Mouse (Mus musculus) midbrain, embryonic 11.5 days (tissue): ENCODE measurements at regions not wholly inside any gene's neighbourhood (a gene's known extent, or its start where the extent isn't known, plus 50 kb on each side); places are given as distances from the start of the nearest gene placed in this dataset.

Experiments used
- ATAC-seq: fragments of 200-750 bp; cut with Nextera tagmentation; 2 replicates; pipeline ENCODE4 v1.8.0; 2017; ENCODE audit warnings: moderate TSS enrichment, moderate library complexity; ENCODE audit not compliant: low FRiP score
- DNase-seq: peaks from one replicate; pipeline ENCODE4 v3.0.0; 2015; ENCODE audit warnings: low spot score; ENCODE audit errors: missing footprints
- H3K27ac ChIP-seq: fragments of 300-500 bp; sonication (generic); 2 replicates; pipeline ENCODE4 v1.5.1; 2014; ENCODE audit warnings: low read depth, low read length
- H3K27me3 ChIP-seq: fragments of 300-500 bp; sonication (generic); 2 replicates; pipeline ENCODE4 v1.6.1; 2014; ENCODE audit warnings: mild to moderate bottlenecking, low read length, moderate library complexity, mixed read lengths; ENCODE audit not compliant: control insufficient read depth, insufficient read depth
- H3K36me3 ChIP-seq: fragments of 300-500 bp; sonication (generic); 2 replicates; pipeline ENCODE4 v1.6.1; 2014; ENCODE audit warnings: mild to moderate bottlenecking, low read length, moderate library complexity, mixed read lengths; ENCODE audit not compliant: control insufficient read depth, insufficient read depth
- H3K4me1 ChIP-seq: fragments of 300-500 bp; sonication (generic); 2 replicates; pipeline ENCODE4 v1.6.1; 2014; ENCODE audit warnings: low read length; ENCODE audit not compliant: control insufficient read depth, insufficient read depth
- H3K4me2 ChIP-seq: fragments of 300-500 bp; sonication (generic); 2 replicates; pipeline ENCODE4 v1.6.1; 2014; ENCODE audit warnings: mild to moderate bottlenecking, moderate library complexity
- H3K4me3 ChIP-seq: fragments of 300-500 bp; sonication (generic); 2 replicates; pipeline ENCODE4 v1.5.1; 2014; ENCODE audit warnings: low read depth, low read length
- H3K9ac ChIP-seq: fragments of 300-500 bp; sonication (generic); 2 replicates; pipeline ENCODE4 v1.6.1; 2014; ENCODE audit warnings: low read length
- H3K9me3 ChIP-seq: fragments of 300-500 bp; sonication (generic); 2 replicates; pipeline ENCODE4 v1.6.1; 2016; ENCODE audit warnings: low read length; ENCODE audit not compliant: control insufficient read depth
- WGBS: fragments of 180-500 bp; shearing (Covaris S2); extraction: QIAGEN DNeasy Blood & Tissue Kit; methylation state at CpG from one replicate; pipeline ENCODE4 v1.1.7; 2014; 5-methylcytosine and 5-hydroxymethylcytosine counted together

DNA sequence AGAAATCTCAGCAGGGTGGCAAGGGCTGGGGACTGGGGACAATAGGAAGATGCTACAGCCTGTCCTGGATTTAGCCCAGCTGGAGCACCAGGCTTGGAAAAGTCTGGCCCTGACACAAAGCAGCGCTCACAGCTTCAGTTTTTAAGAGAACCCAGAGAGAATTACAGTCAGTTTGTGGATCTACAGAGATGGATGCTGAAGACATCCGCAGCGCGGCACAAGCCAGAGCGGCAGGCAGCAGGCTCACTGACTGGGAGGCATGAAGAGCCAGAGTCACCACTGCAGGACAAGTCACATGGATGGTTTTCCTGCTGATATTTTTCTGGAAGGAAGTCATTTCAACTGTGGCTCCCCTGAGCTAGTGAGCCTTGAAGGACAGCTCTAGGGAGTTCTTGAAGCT is 189.0 kb upstream of the Ctbp2 start:
- peak; percentile 81 for DNase-seq
- Histone ChIP-seq H3K9me3 (no peaks in the 10 kb centered on the region), H3K4me3 (no peak overlapping the region), H3K4me1 (peaks cover 4% of the 10 kb centered on the region; the same call in 1 of the 2 replicates), H3K27me3 (no peaks in the 10 kb centered on the region), H3K36me3 (no peaks in the 10 kb centered on the region), H3K4me2 (no peak overlapping the region), H3K27ac (no peak overlapping the region), H3K9ac (no peak overlapping the region)
- no peak for ATAC-seq
- WGBS: 23% methylated on average over 5 of the region's 5 CpGs

DNA sequence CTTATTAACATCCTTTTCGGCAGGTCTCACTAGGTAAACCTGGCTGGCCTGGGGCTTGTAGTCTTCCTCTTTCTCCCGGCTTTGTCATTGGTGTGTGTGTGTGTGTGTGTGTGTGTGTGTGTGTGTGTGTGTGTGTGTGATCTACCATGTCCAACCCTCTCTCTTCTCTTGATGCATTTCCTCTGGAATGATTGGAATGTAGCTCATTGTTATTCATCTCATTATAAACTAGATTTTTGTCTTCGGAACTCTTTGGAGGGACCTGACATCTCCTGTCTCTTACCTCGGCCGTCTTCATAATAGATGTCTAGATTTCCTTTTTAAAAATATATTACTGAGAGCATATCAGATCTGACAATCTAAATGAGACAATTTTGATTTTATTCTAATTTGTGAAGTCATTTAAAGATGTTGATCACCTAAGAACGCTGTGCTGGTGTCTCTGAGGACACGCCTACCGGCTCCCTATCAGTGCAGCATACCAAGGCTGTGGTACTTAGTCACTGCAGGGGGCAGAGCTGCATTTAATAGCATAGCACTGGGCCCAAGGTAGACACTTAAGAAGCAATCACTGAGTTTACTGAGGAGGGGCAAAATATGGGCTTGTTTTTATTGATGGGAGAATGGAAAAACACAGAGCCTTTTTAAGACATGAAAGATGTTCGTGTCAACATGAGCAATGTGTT is 187.1 kb upstream of the Ctbp2 start:
- Histone ChIP-seq H3K36me3 (no peaks in the 10 kb centered on the region), H3K4me2 (no peak overlapping the region), H3K9ac (no peak overlapping the region), H3K9me3 (no peaks in the 10 kb centered on the region), H3K27me3 (no peaks in the 10 kb centered on the region), H3K27ac (no peak overlapping the region), H3K4me3 (no peak overlapping the region), H3K4me1 (peaks cover 4% of the 10 kb centered on the region; the same call in 1 of the 2 replicates)
- no peak for DNase-seq
- no peak for ATAC-seq
- WGBS: 35% methylated on average over 9 of the region's 9 CpGs

DNA sequence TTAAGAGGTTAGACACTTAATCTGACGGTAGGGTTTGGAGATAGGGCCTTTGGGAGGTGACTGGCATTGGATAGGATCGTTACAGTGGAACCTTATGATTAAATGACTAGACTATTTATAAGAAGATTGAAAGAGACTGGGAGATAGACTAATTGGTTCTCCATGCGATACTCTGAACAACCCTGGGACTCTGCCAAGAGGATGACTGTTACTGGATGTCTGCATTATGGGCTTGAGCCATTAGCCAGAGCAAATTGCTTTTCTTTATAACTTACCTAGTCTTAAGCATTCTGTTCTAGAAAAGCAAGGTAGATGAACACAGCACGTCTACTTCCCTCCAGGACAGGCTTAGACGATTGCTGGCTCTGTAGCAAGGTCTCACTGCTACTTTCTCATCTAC is 180.3 kb upstream of the Ctbp2 start:
- H3K4me1 ChIP-seq: no peaks in the 10 kb centered on the region
- DNase-seq: no peak
- H3K9ac ChIP-seq: no peak overlapping the region
- H3K4me3 ChIP-seq: no peak overlapping the region
- no peak overlapping the region for H3K4me2 ChIP-seq
- no peaks in the 10 kb centered on the region for H3K36me3 ChIP-seq
- no peaks in the 10 kb centered on the region for H3K9me3 ChIP-seq
- ATAC-seq: no peak
- no peaks in the 10 kb centered on the region for H3K27me3 ChIP-seq
- 83% methylated on average over 5 of the region's 5 CpGs for WGBS
- H3K27ac ChIP-seq: no peak overlapping the region

DNA sequence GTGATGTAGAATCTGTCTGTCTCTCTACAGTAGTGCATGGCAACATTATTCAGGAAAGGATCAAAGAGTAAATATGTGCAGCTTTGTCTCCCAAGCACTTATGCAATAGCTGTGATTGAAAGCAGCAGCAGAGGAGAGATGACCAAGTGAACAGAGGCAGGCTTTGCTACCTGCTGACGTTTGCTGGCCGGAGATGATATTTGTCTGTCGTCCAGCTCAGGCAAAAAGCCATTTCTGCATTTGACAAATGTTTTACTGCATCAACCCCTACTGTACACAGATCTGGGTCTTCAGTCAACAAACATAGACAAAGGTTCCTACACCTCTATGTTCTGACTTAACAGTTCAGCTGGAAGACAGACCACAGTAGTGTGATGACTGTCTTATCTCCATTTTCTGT is 166.3 kb upstream of the Ctbp2 start:
- H3K4me3 ChIP-seq: no peak overlapping the region
- ATAC-seq: no peak
- DNase-seq: no peak
- H3K27ac ChIP-seq: no peak overlapping the region
- 93% methylated on average over 3 of the region's 3 CpGs for WGBS
- H3K9me3 ChIP-seq: no peaks in the 10 kb centered on the region
- no peaks in the 10 kb centered on the region for H3K4me1 ChIP-seq
- no peaks in the 10 kb centered on the region for H3K27me3 ChIP-seq
- no peaks in the 10 kb centered on the region for H3K36me3 ChIP-seq
- H3K9ac ChIP-seq: no peak overlapping the region
- H3K4me2 ChIP-seq: no peak overlapping the region

DNA sequence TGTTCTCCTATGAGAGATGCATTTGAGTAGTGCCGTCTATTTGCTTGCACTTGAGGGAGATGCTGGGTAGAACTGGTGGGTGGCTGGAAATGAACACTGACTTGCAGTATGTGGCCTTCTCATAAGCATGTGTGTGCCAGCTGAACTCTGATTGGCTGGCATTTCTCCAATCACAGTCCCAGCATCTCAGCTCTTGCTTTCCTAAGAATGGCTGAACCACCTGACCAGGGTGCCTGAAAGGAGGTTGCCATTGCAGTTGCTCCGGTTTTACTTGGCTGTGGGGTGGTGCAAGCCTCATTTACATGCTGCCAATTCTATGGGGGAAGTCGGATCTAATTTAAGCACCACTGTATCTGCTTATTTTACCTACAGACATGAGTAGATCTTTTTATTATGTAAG is 164.1 kb upstream of the Ctbp2 start:
- H3K4me3 ChIP-seq: no peak overlapping the region
- H3K36me3 ChIP-seq: no peaks in the 10 kb centered on the region
- H3K4me1 ChIP-seq: no peaks in the 10 kb centered on the region
- WGBS: 73% methylated on average over 3 of the region's 3 CpGs
- no peak for ATAC-seq
- no peaks in the 10 kb centered on the region for H3K9me3 ChIP-seq
- H3K27me3 ChIP-seq: no peaks in the 10 kb centered on the region
- H3K27ac ChIP-seq: no peak overlapping the region
- no peak overlapping the region for H3K4me2 ChIP-seq
- DNase-seq: no peak
- no peak overlapping the region for H3K9ac ChIP-seq

DNA sequence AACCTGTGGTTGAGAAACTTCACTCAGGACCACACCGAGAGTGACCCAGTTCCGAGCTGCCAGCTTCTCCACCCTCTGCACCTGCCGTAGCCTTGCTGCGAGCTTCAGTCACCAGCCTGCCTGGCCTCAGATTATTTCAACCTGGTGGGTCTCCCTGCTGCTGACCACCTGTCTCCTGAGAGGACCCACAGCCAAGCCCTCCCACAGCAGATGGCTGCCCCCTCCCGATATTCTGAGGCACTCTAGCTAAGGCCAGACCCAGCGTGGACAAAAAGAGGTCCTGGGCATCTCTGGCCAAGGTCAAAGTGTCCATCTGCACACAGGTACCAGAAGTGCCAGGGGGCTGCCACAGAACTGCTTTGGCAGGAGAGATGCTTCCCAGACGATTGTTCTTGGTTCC is 162.7 kb upstream of the Ctbp2 start:
- Histone ChIP-seq H3K4me2 (no peak overlapping the region), H3K27me3 (no peaks in the 10 kb centered on the region), H3K9me3 (no peaks in the 10 kb centered on the region), H3K27ac (no peak overlapping the region), H3K36me3 (no peaks in the 10 kb centered on the region), H3K4me3 (no peak overlapping the region), H3K9ac (no peak overlapping the region), H3K4me1 (no peaks in the 10 kb centered on the region)
- no peak for ATAC-seq
- DNase-seq: no peak
- 91% methylated on average over 7 of the region's 7 CpGs for WGBS

DNA sequence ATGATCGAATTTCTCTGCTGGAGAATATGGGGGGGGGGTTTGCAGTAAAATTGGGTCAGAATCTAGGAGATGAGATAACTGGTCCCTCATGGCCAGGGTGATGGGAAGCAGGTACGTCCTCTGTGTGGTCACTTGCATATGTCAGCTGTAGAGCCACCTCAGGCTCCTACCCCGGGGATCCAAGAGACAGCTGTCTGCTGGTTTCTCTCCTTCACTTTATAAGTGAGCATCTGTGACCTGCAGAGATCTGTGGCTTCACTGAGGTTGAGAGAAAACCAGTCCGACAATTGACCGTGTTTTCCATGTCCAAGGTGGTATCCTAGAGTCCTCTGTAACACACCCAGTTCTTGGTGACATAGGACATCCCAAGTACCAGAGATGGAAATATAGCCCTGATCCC is 162.1 kb upstream of the Ctbp2 start:
- Histone ChIP-seq H3K9me3 (no peaks in the 10 kb centered on the region), H3K4me1 (no peaks in the 10 kb centered on the region), H3K4me3 (no peak overlapping the region), H3K27me3 (no peaks in the 10 kb centered on the region), H3K27ac (no peak overlapping the region), H3K4me2 (no peak overlapping the region), H3K9ac (no peak overlapping the region), H3K36me3 (no peaks in the 10 kb centered on the region)
- no peak for DNase-seq
- ATAC-seq: no peak
- WGBS: 90% methylated on average over 5 of the region's 5 CpGs

DNA sequence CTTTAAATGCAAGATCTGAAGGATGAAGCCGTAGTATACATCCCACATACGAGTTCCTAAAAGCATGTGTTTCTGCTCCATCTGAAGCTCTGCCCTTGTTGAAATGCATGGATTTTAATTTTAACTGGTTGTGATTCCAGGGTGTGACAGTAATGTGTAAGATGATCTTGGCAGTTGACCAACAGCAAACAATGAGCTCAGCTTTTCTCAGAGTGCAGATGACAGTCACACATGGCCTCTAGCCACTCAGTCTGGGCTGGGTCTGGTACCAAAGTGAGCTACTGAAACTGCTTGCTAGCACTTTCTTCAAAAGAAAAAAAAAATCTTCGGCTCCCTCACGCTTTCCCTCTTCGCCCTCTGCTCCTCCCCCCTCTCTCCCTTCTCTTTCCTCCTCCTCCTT is 138.0 kb upstream of the Ctbp2 start:
- H3K9me3 ChIP-seq: no peaks in the 10 kb centered on the region
- no peaks in the 10 kb centered on the region for H3K4me1 ChIP-seq
- ATAC-seq: no peak
- H3K4me2 ChIP-seq: no peak overlapping the region
- no peak for DNase-seq
- H3K9ac ChIP-seq: no peak overlapping the region
- no peaks in the 10 kb centered on the region for H3K27me3 ChIP-seq
- 78% methylated on average over 5 of the region's 5 CpGs for WGBS
- no peak overlapping the region for H3K27ac ChIP-seq
- no peak overlapping the region for H3K4me3 ChIP-seq
- no peaks in the 10 kb centered on the region for H3K36me3 ChIP-seq

DNA sequence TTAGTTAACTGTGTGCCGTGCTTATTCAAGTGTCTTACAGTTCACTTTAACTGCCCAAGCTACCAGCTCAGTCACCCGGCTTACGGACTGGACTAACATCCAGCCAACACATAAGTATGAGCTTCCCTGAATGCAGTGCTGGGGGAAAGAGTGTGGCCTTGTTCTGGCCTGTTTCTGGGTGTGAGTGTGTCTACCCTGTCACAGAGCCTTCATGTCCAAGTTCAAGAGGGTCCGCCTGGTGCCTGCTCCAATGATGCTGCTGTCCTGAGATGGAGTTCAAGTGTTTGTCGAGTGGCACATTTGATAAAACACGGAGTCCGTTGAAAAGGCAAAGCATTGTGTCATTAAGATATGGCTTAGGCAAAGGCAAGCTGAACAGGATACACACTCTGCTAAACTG is 135.0 kb upstream of the Ctbp2 start:
- 92% methylated on average over 7 of the region's 7 CpGs for WGBS
- H3K4me1 ChIP-seq: 0 out of 2 replicates have a peak, but pooled peaks cover 2% of the 10 kb centered on the region
- no peak overlapping the region for H3K9ac ChIP-seq

More for the DNA sequence above, 135.0 kb upstream of the Ctbp2 start:
- H3K4me2 ChIP-seq: no peak overlapping the region
- H3K27me3 ChIP-seq: no peaks in the 10 kb centered on the region
- H3K36me3 ChIP-seq: no peaks in the 10 kb centered on the region
- no peaks in the 10 kb centered on the region for H3K9me3 ChIP-seq
- no peak overlapping the region for H3K27ac ChIP-seq
- DNase-seq (no peak), ATAC-seq (no peak)
- H3K4me3 ChIP-seq: no peak overlapping the region
